Mouse (Mus musculus) left cerebral cortex, postnatal 10 days (tissue): ENCODE measurements around the gene Nectin4. TPM values are rescaled to one million over a fixed set of nuclear protein-coding genes. Genes with fewer than 3 reads are reported as not detected.
"Not testable (repeated sequence)": the region's sequence is repeated elsewhere in the genome, so short reads cannot be mapped to it uniquely, and the experiment has no call there.

Experiments used
- DNase-seq, 2 experiments: peaks; one replicate each; pipeline ENCODE4 v3.0.0; 2021 to 2022; ENCODE audit warnings: low spot score in 2 of 2, mixed read lengths in 1 of 2; ENCODE audit errors: extremely low spot score in 1 of 2
- intact Hi-C: fragments of 180-260 bp; cut with DNase I; formaldehyde crosslinking; loops from one replicate; pipeline ENCODE4 v1.15.1; 2025
- total RNA-seq, 2 experiments: library from RNA; stranded (reverse); gene quantifications; 2 replicates each; pipeline ENCODE4 v1.2.3; 2021

The Nectin4 gene
- total RNA-seq: 1 to 10 TPM; 1.4 TPM

GRCm38 (mm10) chr1:171369845-171370556 lies at the start of gene Nectin4:
TSS of gene Nectin4 (plus strand) at chr1:171370099.
- intact Hi-C loops: loop anchor here (10.0 kb wide), 1 partner anchor 195 kb away; no protein-coding TSS in a partner anchor
- DNase-seq: no peak

GRCm38 (mm10) chr1:171320151-171320550 lies 49.7 kb upstream of the Nectin4 start:
- intact Hi-C loops: loop anchor here (5.0 kb wide), 1 partner anchor 37 kb away; no protein-coding TSS in a partner anchor
- DNase-seq: no peak

- DNase-seq: no peak
- intact Hi-C loops: loop anchor here (5.0 kb wide), 1 partner anchor 36 kb away; no protein-coding TSS in a partner anchor
Observed at GRCm38 (mm10) chr1:171321415-171321814, 48.5 kb upstream of the Nectin4 start.

- intact Hi-C loops: loop anchor here (5.0 kb wide), 1 partner anchor 35 kb away; no protein-coding TSS in a partner anchor
- DNase-seq: no peak
Observed at GRCm38 (mm10) chr1:171322012-171322411, 47.9 kb upstream of the Nectin4 start.

GRCm38 (mm10) chr1:171325571-171325970 lies 44.3 kb upstream of the Nectin4 start:
- intact Hi-C loops: no loop called here
- DNase-seq: no peak

- intact Hi-C loops, DNase-seq: not testable (repeated sequence)
Observed at GRCm38 (mm10) chr1:171326588-171326987, 43.3 kb upstream of the Nectin4 start.

GRCm38 (mm10) chr1:171328244-171328643 lies 41.7 kb upstream of the Nectin4 start:
- DNase-seq: no peak
- intact Hi-C loops: loop anchor here (2.0 kb wide), 1 partner anchor 33 kb away; the partner anchor contains the start of gene Ufc1

- DNase-seq: peak; percentile 95
- intact Hi-C loops: loop anchor here (2.0 kb wide), 1 partner anchor 34 kb away; the partner anchor contains the start of gene Ufc1
Observed at GRCm38 (mm10) chr1:171328839-171329432, 41.0 kb upstream of the Nectin4 start, which contains the start of gene Dedd. TSS of gene Dedd (plus strand) at chr1:171329145.

GRCm38 (mm10) chr1:171329433-171330215 lies 40.3 kb upstream of the Nectin4 start:
- peak; percentile 33 to 91 for DNase-seq
- intact Hi-C loops: loop anchor here (2.0 kb wide), 1 partner anchor 35 kb away; the partner anchor contains the start of gene Ufc1

- intact Hi-C loops: no loop called here
- DNase-seq: no peak
Observed at GRCm38 (mm10) chr1:171330216-171330560, 39.7 kb upstream of the Nectin4 start.

- DNase-seq: no peak
- intact Hi-C loops: no loop called here
Observed at GRCm38 (mm10) chr1:171342262-171343207, 27.4 kb upstream of the Nectin4 start.

GRCm38 (mm10) chr1:171343922-171344677 lies 25.8 kb upstream of the Nectin4 start:
- intact Hi-C loops: no loop called here
- DNase-seq: peak in 1 of 2 experiments; percentile 58

GRCm38 (mm10) chr1:171344715-171345114 lies 25.2 kb upstream of the Nectin4 start:
- DNase-seq: no peak
- intact Hi-C loops: no loop called here

- intact Hi-C loops: no loop called here
- DNase-seq: peak; percentile 92 to 94
Observed at GRCm38 (mm10) chr1:171345225-171346094, 24.4 kb upstream of the Nectin4 start, which contains the start of the genes Nit1 and Pfdn2. TSS of gene Nit1 (minus strand) at chr1:171345646. TSS of gene Pfdn2 (plus strand) at chr1:171345670.

GRCm38 (mm10) chr1:171346095-171346450 lies 23.8 kb upstream of the Nectin4 start:
- intact Hi-C loops: no loop called here

GRCm38 (mm10) chr1:171348665-171349064 lies 21.2 kb upstream of the Nectin4 start:
- intact Hi-C loops: no loop called here
- DNase-seq: no peak

More at GRCm38 (mm10) chr1:171346095-171346450, 23.8 kb upstream of the Nectin4 start:
- DNase-seq: no peak
